Mouse (Mus musculus): ENCODE results near the gene Adnp. TPM values are rescaled to one million over a fixed set of nuclear protein-coding genes. Genes with fewer than 3 reads are reported as not detected.
"Not testable (repeated sequence)": the region's sequence is repeated elsewhere in the genome, so short reads cannot be mapped to it uniquely, and the experiment has no call there.

Gene Adnp
- total RNA-seq, 1 experiment from 2014 or later, result not detected

GRCm38 (mm10) chr2:168161514-168161971, 45.4 kb downstream of the Adnp start:
- ATAC-seq (replicated peaks; ENCODE audit: insufficient number of reproducible peaks, low FRiP score, low TSS enrichment, poor library complexity, severe bottlenecking), result no peak

GRCm38 (mm10) chr2:168160370-168160930, 46.5 kb downstream of the Adnp start:
- no peak for ATAC-seq (replicated peaks; ENCODE audit: insufficient number of reproducible peaks, low FRiP score, low TSS enrichment, poor library complexity, severe bottlenecking)

- ATAC-seq (replicated peaks; ENCODE audit: insufficient number of reproducible peaks, low FRiP score, low TSS enrichment, poor library complexity, severe bottlenecking), result no peak
These were observed 47.8 kb downstream of the Adnp start for GRCm38 (mm10) chr2:168158911-168159711.

DNA sequence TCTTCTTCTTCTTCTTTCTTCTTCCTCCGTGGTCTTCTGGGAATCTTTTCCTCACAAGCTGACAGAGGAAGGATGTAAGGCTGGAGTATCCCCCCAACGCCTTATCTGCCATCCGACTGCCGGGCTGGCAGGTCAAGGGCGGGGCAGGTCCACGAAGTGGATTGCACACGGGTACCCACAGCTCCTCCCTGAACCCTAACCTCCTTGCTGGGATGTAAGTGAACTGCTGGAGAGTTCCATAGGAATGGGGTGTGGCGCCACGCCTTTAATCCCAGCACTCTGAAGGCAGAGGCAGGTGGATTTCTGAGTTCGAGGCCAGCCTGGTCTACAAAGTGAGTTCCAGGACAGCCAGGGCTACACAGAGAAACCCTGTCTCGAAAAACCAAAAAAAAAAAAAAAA, 48.9 kb downstream of the Adnp start:
- ATAC-seq (replicated peaks; ENCODE audit: insufficient number of reproducible peaks, low FRiP score, low TSS enrichment, poor library complexity, severe bottlenecking), result not testable (repeated sequence)

GRCm38 (mm10) chr2:168156361-168156760, 50.6 kb downstream of the Adnp start:
- no peak for ATAC-seq (replicated peaks; ENCODE audit: insufficient number of reproducible peaks, low FRiP score, low TSS enrichment, poor library complexity, severe bottlenecking)

- ATAC-seq (replicated peaks; ENCODE audit: insufficient number of reproducible peaks, low FRiP score, low TSS enrichment, poor library complexity, severe bottlenecking), result no peak
These were observed 51.2 kb downstream of the Adnp start for GRCm38 (mm10) chr2:168155666-168156065.

DNA sequence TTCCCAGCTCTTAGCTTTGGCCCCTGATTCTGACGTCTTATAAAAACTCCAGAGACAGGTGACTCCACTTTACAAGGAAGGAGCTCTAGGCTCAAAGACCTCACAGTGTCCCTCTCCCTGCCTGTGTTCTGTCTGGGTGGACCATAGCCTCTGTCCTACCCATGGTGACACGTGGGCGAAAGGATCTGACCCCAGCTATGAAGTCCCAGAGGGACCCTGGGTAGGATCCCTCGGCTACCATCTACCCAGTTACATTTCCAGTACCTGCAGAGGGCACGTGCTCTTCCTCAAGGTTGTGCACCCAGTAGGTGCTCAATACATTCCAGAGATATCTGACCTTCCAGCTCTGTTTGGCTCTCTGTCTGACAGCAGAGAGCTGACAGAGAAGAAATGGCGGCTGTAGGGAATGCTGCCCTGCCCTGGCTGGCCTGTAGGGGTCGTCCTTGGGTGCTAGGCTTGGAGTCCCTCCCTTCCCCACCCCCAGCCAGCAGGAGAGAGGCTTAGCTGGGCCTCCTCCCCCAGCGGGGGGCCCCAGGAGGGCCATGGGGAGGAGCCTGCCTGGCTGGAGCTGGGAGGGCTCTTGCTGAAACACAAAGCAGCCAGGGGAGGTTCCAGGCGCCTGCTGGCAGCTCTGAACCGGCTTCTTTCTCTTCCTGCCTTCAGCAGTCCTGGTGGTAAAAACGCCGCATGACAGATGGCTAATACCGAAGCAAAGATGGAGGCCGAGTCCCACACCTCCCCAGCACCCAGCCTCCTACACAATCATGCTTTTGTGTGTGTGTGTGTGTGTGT, 52.6 kb downstream of the Adnp start:
- peak; percentile 55 for ATAC-seq (replicated peaks; ENCODE audit: insufficient number of reproducible peaks, low FRiP score, low TSS enrichment, poor library complexity, severe bottlenecking)

DNA sequence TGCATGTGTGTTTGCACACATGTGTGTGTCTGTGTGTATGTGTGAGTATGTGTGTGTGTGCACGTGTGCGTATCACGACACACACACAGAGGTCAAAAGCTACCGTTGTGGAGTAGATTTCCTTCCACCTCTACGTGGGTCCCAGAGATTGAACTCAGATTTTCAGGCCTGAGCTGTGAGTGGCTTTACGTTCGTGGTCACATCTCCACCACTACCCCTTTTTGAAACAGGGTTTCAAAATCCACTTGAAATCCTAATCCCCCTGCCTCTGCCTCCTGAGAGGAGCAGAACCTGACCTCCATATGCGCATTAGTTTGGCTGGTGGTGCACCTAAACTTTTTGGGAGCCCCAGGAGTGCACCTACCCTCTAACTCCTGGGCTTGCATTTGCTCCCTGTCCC, 57.7 kb downstream of the Adnp start:
- ATAC-seq (replicated peaks; ENCODE audit: insufficient number of reproducible peaks, low FRiP score, low TSS enrichment, poor library complexity, severe bottlenecking), result no peak

DNA sequence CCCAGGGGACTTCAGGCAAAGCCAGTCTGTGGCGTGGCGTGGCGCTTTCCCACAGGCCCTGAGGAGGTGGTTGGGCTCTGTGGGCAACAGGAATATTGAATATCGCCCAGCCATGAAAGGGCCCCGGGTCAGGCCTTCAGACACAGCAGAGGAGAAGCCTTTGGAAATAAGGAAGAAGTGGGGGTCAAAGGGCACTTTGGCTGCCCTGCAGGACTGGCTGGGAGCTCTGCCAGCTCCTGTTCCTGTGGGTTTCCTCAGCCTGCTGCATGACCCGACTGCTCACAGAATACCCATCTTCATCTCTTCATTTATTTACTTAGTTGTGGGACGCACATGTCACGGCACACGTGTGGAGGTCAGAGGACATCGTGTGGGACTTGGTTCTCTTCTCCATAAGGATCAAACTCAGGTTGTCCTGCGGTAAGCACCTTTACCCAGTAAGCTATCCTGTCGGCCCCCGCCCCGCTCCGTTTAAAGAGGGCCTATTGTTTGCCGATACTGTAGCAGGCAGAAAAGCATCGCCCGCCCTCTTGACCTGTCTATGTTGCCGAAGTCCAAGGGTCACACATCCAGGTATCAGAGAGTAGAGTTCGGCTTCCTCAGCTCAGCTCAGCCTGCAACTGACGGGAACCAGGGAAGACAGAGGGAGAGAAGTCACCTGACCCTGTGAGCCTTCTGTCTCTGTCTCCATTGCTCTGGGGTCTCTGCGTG, 59.0 kb downstream of the Adnp start:
- ATAC-seq (replicated peaks; ENCODE audit: insufficient number of reproducible peaks, low FRiP score, low TSS enrichment, poor library complexity, severe bottlenecking), result no peak

GRCm38 (mm10) chr2:168145437-168145836, 61.5 kb downstream of the Adnp start:
- no peak for ATAC-seq (replicated peaks; ENCODE audit: insufficient number of reproducible peaks, low FRiP score, low TSS enrichment, poor library complexity, severe bottlenecking)

GRCm38 (mm10) chr2:168143794-168144193, 63.1 kb downstream of the Adnp start:
- ATAC-seq (replicated peaks; ENCODE audit: insufficient number of reproducible peaks, low FRiP score, low TSS enrichment, poor library complexity, severe bottlenecking), result no peak

- no peak for ATAC-seq (replicated peaks; ENCODE audit: insufficient number of reproducible peaks, low FRiP score, low TSS enrichment, poor library complexity, severe bottlenecking)
These were observed 69.8 kb downstream of the Adnp start for GRCm38 (mm10) chr2:168137161-168137560.

Other genes starting within 250 kb of the Adnp start
- gene Ripor3, start 196.5 kb downstream of the Adnp start, total RNA-seq (2017), result 0.21 to 0.58 TPM in 2 of 3 replicates, not detected in the other
- 0.78 to 2.5 TPM in 2 of 3 replicates, not detected in the other for gene Pard6b, start 126.1 kb downstream of the Adnp start, total RNA-seq (2017)
- 34.9 to 50.7 TPM (median 37.1 TPM) in 3 replicates for gene Gm20716, start 23.3 kb upstream of the Adnp start, total RNA-seq (2017)
- gene Dpm1, start 23.5 kb upstream of the Adnp start, total RNA-seq (2017), result 44.5 to 113 TPM (median 82.0 TPM) in 3 replicates
- 1.9 to 6.0 TPM (median 5.3 TPM) in 3 replicates for gene Mocs3, start 23.5 kb upstream of the Adnp start, total RNA-seq (2017)
- gene Kcng1, start 74.6 kb upstream of the Adnp start, total RNA-seq (2017), result not detected in 3 replicates

Data from monocyte, adult 5-6 weeks (primary cell).